Mouse (Mus musculus) embryonic facial prominence, embryonic 11.5 days (tissue): ENCODE results near the gene Inpp5a. TPM values are rescaled to one million over a fixed set of nuclear protein-coding genes. Genes with fewer than 3 reads are reported as not detected.

ENCODE experiments used
- ATAC-seq: fragments of 200-750 bp; cut with Nextera tagmentation; replicated peaks from 2 replicates; pipeline ENCODE4 v1.8.0; 2017; ENCODE audit warnings: low read depth; ENCODE audit not compliant: insufficient number of reproducible peaks, low FRiP score, low TSS enrichment
- DNase-seq: peaks from one replicate; pipeline ENCODE4 v3.0.0-alpha.2; 2015; ENCODE audit warnings: low spot score
- H3K27ac ChIP-seq: fragments of 300-500 bp; sonication (generic); replicated peaks from 2 replicates; pipeline ENCODE4 v1.5.1; 2014; ENCODE audit warnings: mild to moderate bottlenecking, low read depth, low read length, control low read depth
- H3K27me3 ChIP-seq: fragments of 300-500 bp; sonication (generic); 2 replicates; pipeline ENCODE4 v1.6.1; 2014; ENCODE audit warnings: mild to moderate bottlenecking, low read length, moderate library complexity, mixed read lengths; ENCODE audit not compliant: control insufficient read depth, insufficient read depth
- H3K36me3 ChIP-seq: fragments of 300-500 bp; sonication (generic); replicated peaks from 2 replicates; pipeline ENCODE4 v1.6.1; 2014; ENCODE audit warnings: low read depth, mild to moderate bottlenecking, low read length, moderate library complexity, mixed read lengths; ENCODE audit not compliant: control insufficient read depth, insufficient read depth
- H3K4me1 ChIP-seq: fragments of 300-500 bp; sonication (generic); 2 replicates; pipeline ENCODE4 v1.6.1; 2014; ENCODE audit warnings: low read length, mixed read lengths; ENCODE audit not compliant: control insufficient read depth, insufficient read depth
- H3K4me2 ChIP-seq: fragments of 300-500 bp; sonication (generic); 2 replicates; pipeline ENCODE4 v1.6.1; 2014; ENCODE audit warnings: low read depth, mild to moderate bottlenecking, control low read depth, low read length, moderate library complexity
- H3K4me3 ChIP-seq: fragments of 300-500 bp; sonication (generic); 2 replicates; pipeline ENCODE4 v1.5.1; 2014; ENCODE audit warnings: low read depth, low read length, control low read depth
- H3K9ac ChIP-seq: fragments of 300-500 bp; sonication (generic); replicated peaks from 2 replicates; pipeline ENCODE4 v1.6.1; 2014; ENCODE audit warnings: mild to moderate bottlenecking, control low read depth, low read length
- H3K9me3 ChIP-seq: fragments of 300-500 bp; sonication (generic); replicated peaks from 2 replicates; pipeline ENCODE4 v1.6.1; 2016; ENCODE audit warnings: mild to moderate bottlenecking, low read length, inconsistent platforms, mixed read lengths; ENCODE audit not compliant: control insufficient read depth
- WGBS: fragments of 180-500 bp; shearing (Covaris S2); extraction: QIAGEN DNeasy Blood & Tissue Kit; methylation state at CpG from one replicate; pipeline ENCODE4 v1.1.7; 2014; 5-methylcytosine and 5-hydroxymethylcytosine counted together
- polyA plus RNA-seq: library from polyadenylated mRNA; unstranded; fragments of >200 nt; fragmentation: Nextera tagmentation; extraction: Ambion mirVana; gene quantifications from 2 replicates; pipeline ENCODE4 v1.2.1, GENCODE M21; 2014

Gene Inpp5a
- polyA plus RNA-seq, 1 experiment from 2014 or later = 28.4 TPM

DNA sequence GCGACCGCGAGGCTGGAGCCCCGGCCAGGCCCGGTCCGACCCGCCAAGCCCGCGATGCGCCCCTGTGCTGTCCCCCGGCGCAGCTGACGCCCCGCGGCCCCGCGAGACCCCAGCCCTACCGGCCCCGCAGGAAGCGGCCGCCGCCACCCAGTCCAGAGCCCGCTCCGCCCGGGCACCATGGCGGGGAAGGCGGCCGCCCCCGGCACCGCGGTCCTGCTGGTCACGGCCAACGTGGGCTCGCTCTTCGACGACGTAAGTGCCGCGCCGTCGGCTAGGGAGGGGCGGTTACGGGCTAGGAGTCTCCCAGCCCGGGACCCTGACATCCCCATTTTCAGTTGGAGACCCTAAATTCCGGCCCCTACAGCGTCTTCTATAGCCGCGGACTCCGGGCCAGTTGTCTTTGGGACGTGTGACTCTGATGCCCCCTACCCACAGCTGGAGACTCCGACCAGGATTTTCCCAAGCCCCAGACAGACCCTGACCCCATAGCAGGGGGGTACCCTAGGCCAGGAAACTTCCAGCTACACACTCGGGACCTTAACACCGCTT, 378 bp downstream of the Inpp5a start:
- no peaks in the 10 kb centered on the region for H3K4me1 ChIP-seq
- no peaks in the 10 kb centered on the region for H3K36me3 ChIP-seq
- ATAC-seq (peak; percentile 23), DNase-seq (peak; percentile 56)
- peak overlapping the region; percentile 91 for H3K9ac ChIP-seq
- H3K4me2 ChIP-seq = peak overlapping the region; percentile 82
- WGBS = under 1% methylated on average over 53 of the region's 53 CpGs
- H3K4me3 ChIP-seq = peak overlapping the region; percentile 84
- no peaks in the 10 kb centered on the region for H3K27me3 ChIP-seq
- H3K9me3 ChIP-seq = no peaks in the 10 kb centered on the region
- H3K27ac ChIP-seq = peak overlapping the region; percentile 41

DNA sequence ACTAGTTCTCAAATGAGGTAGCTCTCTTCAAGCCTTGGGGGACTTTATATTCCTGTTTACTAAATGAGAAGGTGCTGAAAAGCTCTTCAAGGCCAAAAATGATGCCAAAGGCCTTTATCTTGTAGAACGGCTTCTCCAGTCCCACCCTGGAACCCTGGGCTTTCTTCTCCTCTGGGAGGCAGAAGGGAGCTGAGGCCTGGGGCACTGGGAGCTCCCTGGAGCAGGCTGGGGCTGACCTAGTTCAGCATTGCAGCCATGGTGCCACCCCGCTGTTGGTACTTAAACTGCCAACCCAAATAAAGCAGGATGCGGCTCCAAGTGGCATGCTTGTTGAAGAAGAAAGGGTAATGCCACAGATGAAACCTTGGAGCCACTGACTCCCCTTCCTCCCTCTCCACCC, 1.5 kb downstream of the Inpp5a start:
- H3K27ac ChIP-seq = no peak overlapping the region
- H3K4me1 ChIP-seq = no peaks in the 10 kb centered on the region
- no peak for DNase-seq
- H3K9me3 ChIP-seq = no peaks in the 10 kb centered on the region
- peak overlapping the region; percentile 7; the same call in 1 of the 2 replicates for H3K9ac ChIP-seq
- 84% methylated on average over 3 of the region's 3 CpGs for WGBS
- no peaks in the 10 kb centered on the region for H3K36me3 ChIP-seq
- ATAC-seq = no peak
- H3K4me3 ChIP-seq = no peak overlapping the region
- H3K27me3 ChIP-seq = no peaks in the 10 kb centered on the region
- H3K4me2 ChIP-seq = no peak overlapping the region

DNA sequence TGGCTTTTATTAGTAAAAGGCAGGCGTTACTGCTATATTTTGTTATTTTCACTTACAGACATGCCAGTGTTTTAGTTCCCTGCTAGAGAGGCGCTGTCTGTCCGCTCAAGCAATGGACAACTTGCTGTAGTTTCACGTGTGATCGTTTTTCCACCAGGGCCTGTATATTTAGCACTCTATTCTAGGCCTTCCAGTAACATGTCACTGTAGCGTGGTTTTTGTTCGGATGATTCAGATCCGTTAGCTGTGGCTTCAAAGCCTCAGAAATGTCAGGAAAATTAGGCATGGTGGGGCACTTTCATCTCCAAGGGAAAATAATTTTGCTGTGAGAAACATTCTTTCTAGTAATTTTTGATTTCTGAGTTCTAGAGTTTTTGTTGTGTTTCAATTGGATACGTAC, 2.0 kb downstream of the Inpp5a start:
- WGBS = 88% methylated on average over 9 of the region's 9 CpGs
- H3K27ac ChIP-seq = no peak overlapping the region
- H3K9ac ChIP-seq = no peak overlapping the region; the same call in 1 of the 2 replicates
- ATAC-seq = no peak
- H3K9me3 ChIP-seq = no peaks in the 10 kb centered on the region
- DNase-seq = no peak
- H3K4me2 ChIP-seq = no peak overlapping the region
- H3K27me3 ChIP-seq = no peaks in the 10 kb centered on the region
- no peaks in the 10 kb centered on the region for H3K4me1 ChIP-seq
- no peaks in the 10 kb centered on the region for H3K36me3 ChIP-seq
- no peak overlapping the region for H3K4me3 ChIP-seq

DNA sequence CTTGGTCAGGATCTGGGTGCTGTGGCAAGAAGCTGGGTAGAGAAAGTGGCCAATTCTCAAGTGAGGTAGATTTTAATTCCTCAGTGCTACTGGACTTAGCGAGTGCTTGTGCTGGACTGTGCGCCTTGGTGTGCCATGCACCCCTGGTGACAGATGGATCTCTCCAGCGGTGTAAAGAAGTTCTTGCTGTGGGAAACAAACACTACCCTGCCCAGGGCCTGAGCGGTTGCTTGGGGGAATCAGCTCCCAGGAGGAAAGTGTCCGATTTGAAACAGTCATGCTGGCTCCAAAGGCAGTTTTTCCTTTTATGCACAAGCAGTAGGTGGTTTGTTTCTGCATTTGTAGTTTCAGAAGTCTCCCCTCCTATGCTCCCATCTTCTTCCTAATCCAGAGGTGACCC, 2.8 kb downstream of the Inpp5a start:
- H3K4me3 ChIP-seq = no peak overlapping the region
- H3K27ac ChIP-seq = no peak overlapping the region
- no peak for DNase-seq
- no peaks in the 10 kb centered on the region for H3K27me3 ChIP-seq
- no peak overlapping the region for H3K9ac ChIP-seq
- no peaks in the 10 kb centered on the region for H3K36me3 ChIP-seq
- H3K4me1 ChIP-seq = no peaks in the 10 kb centered on the region
- H3K4me2 ChIP-seq = no peak overlapping the region
- H3K9me3 ChIP-seq = no peaks in the 10 kb centered on the region
- no peak for ATAC-seq
- WGBS = 78% methylated on average over 5 of the region's 5 CpGs

DNA sequence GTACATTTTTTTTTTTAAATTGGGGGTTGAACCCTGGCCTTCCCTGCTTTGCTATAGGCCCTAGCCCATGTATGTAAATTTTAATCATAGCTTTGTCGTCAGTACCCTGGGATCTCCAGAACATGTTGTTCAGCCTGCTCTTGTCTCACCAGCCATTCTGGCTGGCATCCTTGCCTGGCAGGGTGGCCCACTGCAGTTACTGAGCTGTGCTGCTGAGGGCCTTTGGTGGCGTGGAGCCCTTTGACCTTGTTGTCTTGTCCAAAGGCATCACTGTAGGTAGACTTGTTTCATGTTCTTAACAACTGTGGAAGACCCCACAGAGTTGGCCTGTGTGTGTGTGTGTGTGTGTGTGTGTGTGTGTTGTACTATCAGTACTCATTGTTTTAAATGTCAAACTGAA, 3.2 kb downstream of the Inpp5a start:
- 79% methylated on average over 2 of the region's 2 CpGs for WGBS
- Histone ChIP-seq H3K27me3 (no peaks in the 10 kb centered on the region), H3K4me1 (no peaks in the 10 kb centered on the region)

DNA sequence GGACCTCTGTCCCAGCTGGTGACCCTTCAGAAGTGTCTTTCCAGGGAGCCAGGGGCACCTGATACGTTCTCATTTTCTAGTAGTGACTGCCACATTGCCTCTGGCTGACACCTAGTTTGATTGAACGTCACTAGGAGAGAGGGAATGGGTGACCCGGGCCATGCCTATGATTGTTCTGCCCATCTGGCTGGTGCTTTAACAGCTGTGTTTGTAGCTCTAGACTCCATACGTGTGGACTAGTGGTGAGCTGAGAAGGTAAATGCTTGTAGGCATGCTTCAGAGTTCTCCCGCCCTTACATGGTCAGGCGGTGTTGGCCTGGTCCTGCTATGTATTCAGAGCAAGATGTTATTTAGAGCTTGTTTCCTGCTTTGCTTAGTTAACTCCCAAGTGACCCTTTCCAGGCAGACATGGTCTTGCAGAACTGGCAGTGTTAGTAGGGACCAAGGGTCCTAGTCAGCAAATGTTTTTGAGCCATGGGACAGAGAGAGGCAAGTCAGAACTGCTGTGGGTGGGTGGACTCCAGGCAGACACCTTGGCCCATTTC, 3.9 kb downstream of the Inpp5a start:
- DNase-seq = no peak
- Histone ChIP-seq H3K4me3 (no peak overlapping the region), H3K4me2 (no peak overlapping the region), H3K4me1 (no peaks in the 10 kb centered on the region), H3K27ac (no peak overlapping the region), H3K27me3 (no peaks in the 10 kb centered on the region), H3K9me3 (no peaks in the 10 kb centered on the region), H3K36me3 (no peaks in the 10 kb centered on the region), H3K9ac (no peak overlapping the region)
- no peak for ATAC-seq
- 70% methylated on average over 6 of the region's 6 CpGs for WGBS

More for the DNA sequence above, 3.2 kb downstream of the Inpp5a start:
- no peak for DNase-seq
- Histone ChIP-seq H3K27ac (no peak overlapping the region), H3K4me3 (no peak overlapping the region), H3K9me3 (no peaks in the 10 kb centered on the region), H3K4me2 (no peak overlapping the region), H3K9ac (no peak overlapping the region), H3K36me3 (no peaks in the 10 kb centered on the region)
- ATAC-seq = no peak

DNA sequence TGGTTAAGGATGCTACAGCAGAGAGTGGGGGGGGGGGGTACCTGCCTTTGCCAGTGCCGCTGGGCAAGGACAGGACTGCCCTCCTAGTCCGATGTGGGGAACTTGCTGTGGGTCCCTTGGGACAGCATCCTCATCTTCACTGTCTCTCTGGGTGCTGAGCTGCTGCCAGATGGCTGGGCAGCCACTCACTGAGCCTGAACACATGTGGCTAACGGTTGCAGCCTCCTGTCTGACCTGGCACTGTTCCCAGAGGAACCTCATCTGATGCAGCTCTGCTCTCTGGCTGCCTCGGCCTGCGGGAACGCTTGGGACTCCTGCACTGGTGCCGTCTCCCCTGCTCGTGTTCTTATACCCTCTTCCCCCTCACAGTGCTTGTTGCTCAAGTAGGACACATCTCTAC, 8.6 kb downstream of the Inpp5a start:
- H3K9me3 ChIP-seq = no peaks in the 10 kb centered on the region
- no peaks in the 10 kb centered on the region for H3K4me1 ChIP-seq
- no peaks in the 10 kb centered on the region for H3K36me3 ChIP-seq
- H3K27me3 ChIP-seq = no peaks in the 10 kb centered on the region
- WGBS = 78% methylated on average over 8 of the region's 8 CpGs
- no peak for ATAC-seq
- no peak for DNase-seq
- no peak overlapping the region for H3K9ac ChIP-seq
- no peak overlapping the region for H3K27ac ChIP-seq
- H3K4me3 ChIP-seq = no peak overlapping the region
- no peak overlapping the region for H3K4me2 ChIP-seq

DNA sequence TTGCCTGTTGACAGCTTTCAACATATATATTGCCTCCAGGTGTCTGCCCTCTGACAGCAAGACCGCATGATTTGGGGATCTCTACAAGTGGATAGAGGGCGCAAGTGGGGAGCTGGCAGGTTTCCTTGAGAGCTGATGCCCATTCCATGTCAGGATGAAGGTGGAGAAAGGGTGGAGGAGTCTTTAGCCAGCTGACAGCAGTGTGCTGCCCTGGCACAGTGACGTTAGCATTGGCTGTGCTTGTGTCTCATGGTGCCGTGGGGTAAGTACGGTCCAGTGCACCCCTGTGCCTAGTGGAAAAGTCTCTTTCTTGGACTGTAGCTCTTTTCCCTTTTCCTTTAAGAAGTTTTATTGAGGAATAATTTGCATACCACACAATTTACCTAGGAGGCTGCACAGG, 9.2 kb downstream of the Inpp5a start:
- ATAC-seq = no peak
- no peak overlapping the region for H3K4me3 ChIP-seq
- H3K27me3 ChIP-seq = no peaks in the 10 kb centered on the region
- no peak overlapping the region for H3K9ac ChIP-seq
- H3K27ac ChIP-seq = no peak overlapping the region
- H3K36me3 ChIP-seq = no peaks in the 10 kb centered on the region
- DNase-seq = no peak
- H3K9me3 ChIP-seq = no peaks in the 10 kb centered on the region
- H3K4me2 ChIP-seq = no peak overlapping the region
- no peaks in the 10 kb centered on the region for H3K4me1 ChIP-seq
- 89% methylated on average over 5 of the region's 5 CpGs for WGBS
